In the genomic region with DNA sequence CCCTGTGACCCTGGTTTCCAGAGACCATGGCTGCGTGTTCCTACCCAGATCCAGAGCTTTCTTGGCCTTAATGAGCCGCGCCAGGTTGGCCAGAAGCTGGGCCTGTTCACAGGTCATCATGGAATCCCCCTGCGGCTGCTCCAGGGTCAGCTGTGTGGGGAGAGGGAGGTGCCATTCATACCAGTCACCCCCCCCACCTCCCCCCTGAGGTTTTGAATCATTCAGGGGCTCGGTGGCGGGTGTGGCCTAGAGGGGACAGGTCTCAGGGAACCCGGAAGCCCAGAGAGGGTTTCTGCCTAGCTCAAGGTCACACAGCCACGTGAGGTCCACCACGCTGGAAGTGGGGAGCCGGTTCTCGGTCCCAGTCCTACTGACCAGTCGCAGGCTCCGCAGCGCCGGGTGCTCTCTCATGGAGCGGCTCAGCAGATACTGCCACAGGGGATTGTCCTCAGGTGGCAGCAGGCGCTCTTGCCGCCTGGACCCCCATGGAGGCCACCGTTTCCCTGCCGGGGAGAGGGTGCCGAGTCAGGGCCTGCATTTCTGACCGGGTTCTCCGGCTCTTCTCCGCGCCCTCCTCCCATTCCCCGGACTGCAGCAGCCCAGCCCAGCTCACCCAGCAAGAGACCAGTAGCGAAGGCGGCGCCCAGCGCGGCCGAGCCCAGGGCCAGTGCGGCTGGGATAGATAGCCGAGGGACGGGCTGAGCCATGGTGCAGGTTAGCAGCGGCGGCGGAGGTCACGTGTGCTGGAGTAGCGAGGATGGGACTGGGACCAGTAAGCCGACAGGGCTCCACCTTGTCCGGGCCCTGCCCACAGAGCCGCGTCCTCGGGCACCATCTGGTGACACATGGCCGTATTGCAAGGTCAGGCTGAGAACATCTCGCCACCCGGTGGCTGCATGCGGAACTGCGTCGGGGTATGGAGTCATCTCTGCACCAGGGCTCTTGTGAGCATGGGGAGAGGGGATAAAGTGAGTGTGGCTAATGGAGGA, we compare ENCODE assay signal across 7 mouse cellular contexts. TPM values are rescaled to one million over a fixed set of nuclear protein-coding genes. Genes with fewer than 3 reads are reported as not detected.
A peak's percentile ranks its signal among the peaks of the same experiment; 100 is the strongest.
DNase-seq lines count a peak whose midpoint lies in the region; ATAC-seq and TF ChIP-seq lines count a peak whose summit lies in the region.

Comtd1 (minus strand) TSS at position 812 of the 989 bp plus-strand sequence.

- TF ChIP-seq CTCF in kidney, adult 2 months (conservative IDR thresholded peaks at IDR 0.05; ENCODE audit: insufficient read depth, insufficient read length, low read depth, low read length), result peak; percentile 100
- TF ChIP-seq CTCF in spleen, adult 2 months (IDR thresholded peaks at IDR 0.05; ENCODE audit: extremely low read depth, insufficient read depth, insufficient read length, insufficient replicate concordance), result peak; percentile 100

- peak within 1 kb of the TSS; percentile 66 for H3K27ac ChIP-seq in embryonic facial prominence, embryonic 12.5 days
- H3K27ac ChIP-seq in kidney, adult 2 months (ENCODE audit: insufficient read depth, low read depth, low read length), result peak within 1 kb of the TSS; percentile 30; the same call in 1 of the 2 replicates
- peak within 1 kb of the TSS; percentile 36 for H3K27ac ChIP-seq in limb, embryonic 12.5 days
- H3K27ac ChIP-seq in midbrain, embryonic 15.5 days, result peak within 1 kb of the TSS; percentile 73
- no peak within 1 kb of the TSS; the same call in 1 of the 2 replicates for H3K27ac ChIP-seq in spleen, adult 2 months (ENCODE audit: insufficient read depth, low read length)

- H3K4me2 ChIP-seq in embryonic facial prominence, embryonic 12.5 days (replicated peaks), result peak within 1 kb of the TSS; percentile 100
- H3K4me2 ChIP-seq in limb, embryonic 12.5 days, result peak within 1 kb of the TSS; percentile 93
- H3K4me2 ChIP-seq in midbrain, embryonic 15.5 days, result peak within 1 kb of the TSS; percentile 100

- peak within 1 kb of the TSS; percentile 57 for H3K4me3 ChIP-seq in embryonic facial prominence, embryonic 12.5 days
- peak within 1 kb of the TSS; percentile 70 for H3K4me3 ChIP-seq in kidney, adult 2 months (ENCODE audit: insufficient read depth, low read depth, low read length)
- peak within 1 kb of the TSS; percentile 56 for H3K4me3 ChIP-seq in limb, embryonic 12.5 days (replicated peaks)
- peak within 1 kb of the TSS; percentile 76 for H3K4me3 ChIP-seq in midbrain, embryonic 15.5 days
- peak within 1 kb of the TSS; percentile 82 for H3K4me3 ChIP-seq in spleen, adult 2 months (ENCODE audit: extremely low read depth, insufficient read depth, insufficient read length)

- H3K27me3 ChIP-seq in embryonic facial prominence, embryonic 12.5 days, result no peaks in the 10 kb centered on the region
- H3K27me3 ChIP-seq in kidney, adult 2 months (replicated peaks; ENCODE audit: control insufficient read depth, insufficient read depth, low read length), result no peaks in the 10 kb centered on the region
- H3K27me3 ChIP-seq in limb, embryonic 12.5 days, result peaks cover 15% of the 10 kb centered on the region
- no peaks in the 10 kb centered on the region for H3K27me3 ChIP-seq in midbrain, embryonic 15.5 days (replicated peaks)
- no peaks in the 10 kb centered on the region for H3K27me3 ChIP-seq in spleen, adult 2 months (ENCODE audit: control insufficient read depth, insufficient read depth, low read length)

- peaks cover 26% of the 10 kb centered on the region for H3K36me3 ChIP-seq in embryonic facial prominence, embryonic 12.5 days
- H3K36me3 ChIP-seq in kidney, adult 2 months (ENCODE audit: control insufficient read depth, insufficient read depth, low read length), result peaks cover 3% of the 10 kb centered on the region; the same call in 1 of the 2 replicates
- peaks cover 28% of the 10 kb centered on the region for H3K36me3 ChIP-seq in limb, embryonic 12.5 days
- H3K36me3 ChIP-seq in midbrain, embryonic 15.5 days (replicated peaks), result peaks cover 7% of the 10 kb centered on the region; the same call in 1 of the 2 replicates
- peaks cover 7% of the 10 kb centered on the region for H3K36me3 ChIP-seq in spleen, adult 2 months (ENCODE audit: control insufficient read depth, insufficient read depth, low read length)

- peak; percentile 53 for TF ChIP-seq POLR2A in kidney, adult 2 months (IDR thresholded peaks at IDR 0.05; ENCODE audit: low read depth, low read length)
- no peak; the same call in 1 of the 2 replicates for TF ChIP-seq POLR2A in spleen, adult 2 months (IDR thresholded peaks at IDR 0.05; ENCODE audit: low read depth, low read length)

- H3K9me3 ChIP-seq in embryonic facial prominence, embryonic 12.5 days, result no peaks in the 10 kb centered on the region
- no peaks in the 10 kb centered on the region for H3K9me3 ChIP-seq in limb, embryonic 12.5 days
- H3K9me3 ChIP-seq in midbrain, embryonic 15.5 days, result no peaks in the 10 kb centered on the region

- DNase-seq in adrenal gland, postnatal 25 days, result peak; percentile 94
- peak; percentile 94 to 98 for DNase-seq in heart, adult 18-20 months
- peak; percentile 97 for DNase-seq in kidney, adult 2 months
- peak; percentile 71 to 83 for DNase-seq in spleen, adult 2 months (ENCODE audit: low read depth in 1 of 2, low spot score in 2 of 2)

- peaks cover 22% of the 10 kb centered on the region for H3K4me1 ChIP-seq in embryonic facial prominence, embryonic 12.5 days
- no peaks in the 10 kb centered on the region for H3K4me1 ChIP-seq in kidney, adult 2 months (ENCODE audit: control insufficient read depth, insufficient read depth, low read length)
- H3K4me1 ChIP-seq in limb, embryonic 12.5 days (replicated peaks), result peaks cover 46% of the 10 kb centered on the region
- peaks cover 21% of the 10 kb centered on the region for H3K4me1 ChIP-seq in midbrain, embryonic 15.5 days
- H3K4me1 ChIP-seq in spleen, adult 2 months (ENCODE audit: control insufficient read depth, insufficient read depth, insufficient read length), result peaks cover 10% of the 10 kb centered on the region; the same call in 1 of the 2 replicates

- WGBS in embryonic facial prominence, embryonic 12.5 days, result under 1% methylated on average over 51 of the region's 51 CpGs
- WGBS in kidney, adult 2 months, result under 1% methylated on average over 51 of the region's 51 CpGs
- whole genome bisulfite sequencing in limb, embryonic 12.5 days, result under 1% methylated on average over 51 of the region's 51 CpGs
- whole genome bisulfite sequencing in midbrain, embryonic 15.5 days, result under 1% methylated on average over 51 of the region's 51 CpGs
- WGBS in spleen, adult 2 months, result under 1% methylated on average over 51 of the region's 51 CpGs

- ATAC-seq in embryonic facial prominence, embryonic 12.5 days (ENCODE audit: insufficient number of reproducible peaks, insufficient read depth, low FRiP score, low TSS enrichment), result peak; percentile 83
- peak; percentile 83 for ATAC-seq in limb, embryonic 12.5 days (ENCODE audit: insufficient number of reproducible peaks, insufficient read depth, low FRiP score, low TSS enrichment, low read depth)
- ATAC-seq in midbrain, embryonic 15.5 days (replicated peaks), result peak; percentile 91

- H3K9ac ChIP-seq in embryonic facial prominence, embryonic 12.5 days, result peak within 1 kb of the TSS; percentile 61
- peak within 1 kb of the TSS; percentile 60 for H3K9ac ChIP-seq in limb, embryonic 12.5 days (replicated peaks)
- peak within 1 kb of the TSS; percentile 85 for H3K9ac ChIP-seq in midbrain, embryonic 15.5 days

RNA-seq across cellular contexts. Expression of gene Comtd1, which starts in this region (rescaled TPM):
- total RNA-seq in adrenal gland, postnatal 25 days (2021), result 67.2 and 75.0 TPM in 2 replicates
- polyA plus RNA-seq in embryonic facial prominence, embryonic 12.5 days (2016; fragmentation: Nextera tagmentation; extraction: Ambion mirVana), result 20.1 and 22.1 TPM in 2 replicates
- 1 to 10 TPM; 8.1 to 8.4 TPM for total RNA-seq in heart, adult 18-20 months (2021)
- polyA plus RNA-seq in kidney, adult 2 months (2012; rRNA removed), result 30.3 and 35.2 TPM in 2 replicates
- 22.5 and 24.2 TPM in 2 replicates for polyA plus RNA-seq in limb, embryonic 12.5 days (2016; fragmentation: Nextera tagmentation; extraction: Ambion mirVana)
- 52.3 and 54.4 TPM in 2 replicates for polyA plus RNA-seq in midbrain, embryonic 15.5 days (2015; fragmentation: Nextera tagmentation; extraction: Ambion mirVana)
- 17.9 and 19.4 TPM in 2 replicates for polyA plus RNA-seq in spleen, adult 2 months (2012; rRNA removed)
